Mouse (Mus musculus): ENCODE results near the gene St6gal1. TPM values are rescaled to one million over a fixed set of nuclear protein-coding genes. Genes with fewer than 3 reads are reported as not detected.

Gene St6gal1
- polyA plus RNA-seq, 1 experiment from 2014 or later, result 21.9 TPM

GRCm38 (mm10) chr16:23265481-23265880, 40.9 kb downstream of the St6gal1 start:
- WGBS, result 81% methylated on average over 6 of the region's 6 CpGs
- H3K27ac ChIP-seq (ENCODE audit: poor library complexity, severe bottlenecking), result no peak overlapping the region
- no peak overlapping the region for H3K9ac ChIP-seq
- peaks cover 50% of the 10 kb centered on the region for H3K27me3 ChIP-seq (replicated peaks)
- peaks cover 33% of the 10 kb centered on the region for H3K4me1 ChIP-seq (replicated peaks)
- H3K9me3 ChIP-seq (replicated peaks), result no peaks in the 10 kb centered on the region
- no peak overlapping the region for H3K4me3 ChIP-seq
- ATAC-seq (ENCODE audit: insufficient number of reproducible peaks, low FRiP score), result no peak
- no peak overlapping the region for H3K4me2 ChIP-seq
- H3K36me3 ChIP-seq, result peaks cover 16% of the 10 kb centered on the region; the same call in 1 of the 2 replicates

- Histone ChIP-seq H3K36me3 (peaks cover 16% of the 10 kb centered on the region; the same call in 1 of the 2 replicates), H3K9ac (no peak overlapping the region), H3K27ac (ENCODE audit: poor library complexity, severe bottlenecking) (no peak overlapping the region), H3K9me3 (replicated peaks) (no peaks in the 10 kb centered on the region), H3K4me3 (no peak overlapping the region), H3K4me1 (replicated peaks) (peaks cover 37% of the 10 kb centered on the region), H3K4me2 (no peak overlapping the region), H3K27me3 (replicated peaks) (peaks cover 45% of the 10 kb centered on the region)
- ATAC-seq (ENCODE audit: insufficient number of reproducible peaks, low FRiP score), result no peak
- WGBS, result 96% methylated on average over 11 of the region's 11 CpGs
Measured at GRCm38 (mm10) chr16:23266293-23266692, 41.8 kb downstream of the St6gal1 start.

- H3K4me1 ChIP-seq (replicated peaks), result peaks cover 37% of the 10 kb centered on the region
- H3K36me3 ChIP-seq, result peaks cover 16% of the 10 kb centered on the region; the same call in 1 of the 2 replicates
- no peak for ATAC-seq (ENCODE audit: insufficient number of reproducible peaks, low FRiP score)
- no peaks in the 10 kb centered on the region for H3K9me3 ChIP-seq (replicated peaks)
- peaks cover 42% of the 10 kb centered on the region for H3K27me3 ChIP-seq (replicated peaks)
- no peak overlapping the region for H3K9ac ChIP-seq
- WGBS, result 81% methylated on average over 4 of the region's 4 CpGs
- no peak overlapping the region for H3K27ac ChIP-seq (ENCODE audit: poor library complexity, severe bottlenecking)
- no peak overlapping the region for H3K4me2 ChIP-seq
- no peak overlapping the region for H3K4me3 ChIP-seq
Measured at GRCm38 (mm10) chr16:23266896-23267295, 42.4 kb downstream of the St6gal1 start.

GRCm38 (mm10) chr16:23268231-23268630, 43.7 kb downstream of the St6gal1 start:
- ATAC-seq (ENCODE audit: insufficient number of reproducible peaks, low FRiP score), result no peak
- 81% methylated on average over 7 of the region's 7 CpGs for WGBS
- peaks cover 14% of the 10 kb centered on the region; the same call in 1 of the 2 replicates for H3K36me3 ChIP-seq
- H3K9me3 ChIP-seq (replicated peaks), result no peaks in the 10 kb centered on the region
- peaks cover 38% of the 10 kb centered on the region for H3K27me3 ChIP-seq (replicated peaks)
- no peak overlapping the region for H3K4me2 ChIP-seq
- no peak overlapping the region for H3K4me3 ChIP-seq
- H3K4me1 ChIP-seq (replicated peaks), result peaks cover 41% of the 10 kb centered on the region
- H3K9ac ChIP-seq, result no peak overlapping the region
- no peak overlapping the region for H3K27ac ChIP-seq (ENCODE audit: poor library complexity, severe bottlenecking)

GRCm38 (mm10) chr16:23269056-23269983, 44.8 kb downstream of the St6gal1 start:
- Histone ChIP-seq H3K27me3 (replicated peaks) (peaks cover 30% of the 10 kb centered on the region), H3K4me2 (no peak overlapping the region), H3K9me3 (replicated peaks) (no peaks in the 10 kb centered on the region), H3K27ac (ENCODE audit: poor library complexity, severe bottlenecking) (no peak overlapping the region), H3K9ac (no peak overlapping the region), H3K4me3 (no peak overlapping the region), H3K4me1 (replicated peaks) (peaks cover 48% of the 10 kb centered on the region), H3K36me3 (peaks cover 5% of the 10 kb centered on the region; the same call in 1 of the 2 replicates)
- ATAC-seq (ENCODE audit: insufficient number of reproducible peaks, low FRiP score), result no peak
- WGBS, result 68% methylated on average over 17 of the region's 17 CpGs

GRCm38 (mm10) chr16:23269984-23270912, 45.7 kb downstream of the St6gal1 start:
- Histone ChIP-seq H3K36me3 (peaks cover 3% of the 10 kb centered on the region; the same call in 1 of the 2 replicates), H3K27me3 (replicated peaks) (peaks cover 21% of the 10 kb centered on the region), H3K4me3 (no peak overlapping the region), H3K27ac (ENCODE audit: poor library complexity, severe bottlenecking) (no peak overlapping the region; the same call in 1 of the 2 replicates), H3K4me2 (no peak overlapping the region), H3K9me3 (replicated peaks) (no peaks in the 10 kb centered on the region), H3K9ac (no peak overlapping the region), H3K4me1 (replicated peaks) (peaks cover 50% of the 10 kb centered on the region)
- 27% methylated on average over 10 of the region's 10 CpGs for WGBS
- ATAC-seq (ENCODE audit: insufficient number of reproducible peaks, low FRiP score), result 0 out of 2 replicates have a peak, but pooled peaks have one; percentile 44

GRCm38 (mm10) chr16:23270913-23271253, 46.3 kb downstream of the St6gal1 start:
- no peaks in the 10 kb centered on the region for H3K9me3 ChIP-seq (replicated peaks)
- H3K27me3 ChIP-seq (replicated peaks), result peaks cover 14% of the 10 kb centered on the region
- no peak overlapping the region for H3K4me3 ChIP-seq
- H3K9ac ChIP-seq, result no peak overlapping the region
- no peak overlapping the region for H3K27ac ChIP-seq (ENCODE audit: poor library complexity, severe bottlenecking)
- H3K4me1 ChIP-seq (replicated peaks), result peaks cover 50% of the 10 kb centered on the region
- ATAC-seq (ENCODE audit: insufficient number of reproducible peaks, low FRiP score), result 0 out of 2 replicates have a peak, but pooled peaks have one; percentile 20
- peaks cover 3% of the 10 kb centered on the region; the same call in 1 of the 2 replicates for H3K36me3 ChIP-seq
- H3K4me2 ChIP-seq, result no peak overlapping the region
- 6% methylated on average over 3 of the region's 3 CpGs for WGBS

- no peak overlapping the region for H3K9ac ChIP-seq
- WGBS, result 66% methylated on average over 14 of the region's 14 CpGs
- no peaks in the 10 kb centered on the region for H3K9me3 ChIP-seq (replicated peaks)
- peaks cover 50% of the 10 kb centered on the region for H3K4me1 ChIP-seq (replicated peaks)
- H3K27ac ChIP-seq (ENCODE audit: poor library complexity, severe bottlenecking), result no peak overlapping the region
- peaks cover under 1% of the 10 kb centered on the region; the same call in 1 of the 2 replicates for H3K36me3 ChIP-seq
- ATAC-seq (ENCODE audit: insufficient number of reproducible peaks, low FRiP score), result no peak
- H3K4me2 ChIP-seq, result no peak overlapping the region
- peaks cover 4% of the 10 kb centered on the region; the same call in 1 of the 2 replicates for H3K27me3 ChIP-seq (replicated peaks)
- no peak overlapping the region for H3K4me3 ChIP-seq
Measured at GRCm38 (mm10) chr16:23271746-23272520, 47.4 kb downstream of the St6gal1 start.

- H3K4me3 ChIP-seq, result no peak overlapping the region
- no peak overlapping the region for H3K4me2 ChIP-seq
- no peak for ATAC-seq (ENCODE audit: insufficient number of reproducible peaks, low FRiP score)
- 0 out of 2 replicates have a peak, but pooled peaks cover 3% of the 10 kb centered on the region for H3K27me3 ChIP-seq (replicated peaks)
- no peaks in the 10 kb centered on the region for H3K9me3 ChIP-seq (replicated peaks)
- no peak overlapping the region for H3K27ac ChIP-seq (ENCODE audit: poor library complexity, severe bottlenecking)
- H3K4me1 ChIP-seq (replicated peaks), result peaks cover 50% of the 10 kb centered on the region
- WGBS, result 60% methylated on average over 9 of the region's 9 CpGs
- H3K36me3 ChIP-seq, result no peaks in the 10 kb centered on the region
- no peak overlapping the region for H3K9ac ChIP-seq
Measured at GRCm38 (mm10) chr16:23272521-23273230, 48.1 kb downstream of the St6gal1 start.

- no peak overlapping the region for H3K4me2 ChIP-seq
- no peak for ATAC-seq (ENCODE audit: insufficient number of reproducible peaks, low FRiP score)
- no peaks in the 10 kb centered on the region for H3K36me3 ChIP-seq
- H3K9me3 ChIP-seq (replicated peaks), result no peaks in the 10 kb centered on the region
- H3K9ac ChIP-seq, result no peak overlapping the region
- H3K4me3 ChIP-seq, result no peak overlapping the region
- 73% methylated on average over 6 of the region's 6 CpGs for WGBS
- no peak overlapping the region for H3K27ac ChIP-seq (ENCODE audit: poor library complexity, severe bottlenecking)
- H3K4me1 ChIP-seq (replicated peaks), result peaks cover 50% of the 10 kb centered on the region
- no peaks in the 10 kb centered on the region for H3K27me3 ChIP-seq (replicated peaks)
Measured at GRCm38 (mm10) chr16:23274005-23274404, 49.5 kb downstream of the St6gal1 start.
